Mouse (Mus musculus): Measurements from ENCODE around the gene Alg9. TPM values are rescaled to one million over a fixed set of nuclear protein-coding genes. Genes with fewer than 3 reads are reported as not detected.

Gene Alg9
- polyA plus RNA-seq, 1 experiment from 2014 or later: 19.8 TPM

DNA sequence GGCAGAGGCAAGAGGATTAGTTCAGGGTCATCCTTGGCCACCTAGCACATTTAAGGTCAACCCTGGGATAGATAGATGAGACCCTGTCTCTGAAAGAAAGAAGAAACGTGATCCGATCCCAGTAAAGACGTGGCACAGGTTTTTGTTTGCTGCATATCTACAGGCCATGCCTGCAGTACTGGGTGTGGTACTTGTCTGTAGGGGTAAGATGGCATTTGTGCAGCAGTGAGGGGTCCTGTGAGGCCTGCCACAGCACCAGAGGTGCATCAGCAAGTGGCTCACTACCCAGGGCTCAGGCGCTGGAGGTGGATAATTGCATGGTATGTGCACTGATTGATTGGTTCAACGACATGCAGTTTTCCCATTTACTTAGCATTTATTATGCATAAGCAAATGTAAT is 39.0 kb downstream of the Alg9 start:
- Histone ChIP-seq H3K27me3 (ENCODE audit: control insufficient read depth, insufficient read depth, low read length) (no peaks in the 10 kb centered on the region), H3K4me1 (replicated peaks; ENCODE audit: control insufficient read depth, insufficient read depth) (no peaks in the 10 kb centered on the region), H3K4me2 (replicated peaks; ENCODE audit: low read depth) (no peak overlapping the region), H3K9me3 (ENCODE audit: control insufficient read depth, low read length) (no peaks in the 10 kb centered on the region), H3K27ac (replicated peaks) (no peak overlapping the region), H3K9ac (ENCODE audit: low read length) (no peak overlapping the region), H3K36me3 (ENCODE audit: control insufficient read depth, insufficient read depth, low read length) (peaks cover 14% of the 10 kb centered on the region), H3K4me3 (ENCODE audit: low read depth, low read length) (no peak overlapping the region)
- ATAC-seq (ENCODE audit: low FRiP score, low TSS enrichment): no peak
- no peak for DNase-seq (ENCODE audit: low spot score)
- WGBS: 93% methylated on average over 5 of the region's 5 CpGs
- TF ChIP-seq CTCF (IDR thresholded peaks at IDR 0.05; ENCODE audit: low read depth): no peak
- no peak for TF ChIP-seq EP300 (optimal IDR thresholded peaks at IDR 0.05)

DNA sequence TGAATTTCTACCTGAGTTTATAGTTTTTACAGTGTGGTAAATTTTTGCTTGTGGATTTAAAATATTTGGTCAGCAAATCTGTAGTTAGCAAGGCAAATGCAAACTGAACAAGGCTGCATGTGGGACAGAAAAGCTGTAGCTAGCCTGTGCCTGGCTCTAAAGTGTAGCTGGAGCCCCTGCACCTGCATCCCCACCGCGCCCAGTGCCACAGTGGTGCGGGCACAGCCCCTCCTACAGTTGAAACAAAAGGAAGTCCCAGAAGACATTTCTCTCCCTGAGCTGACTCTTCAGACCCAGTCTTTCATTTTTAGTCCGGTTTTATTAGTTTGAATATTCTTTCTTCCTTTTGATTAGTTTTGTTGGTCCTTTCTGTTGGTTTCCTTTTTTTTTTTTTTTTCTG is 40.8 kb downstream of the Alg9 start:
- 94% methylated on average over 4 of the region's 4 CpGs for WGBS
- ATAC-seq (ENCODE audit: low FRiP score, low TSS enrichment): no peak
- Histone ChIP-seq H3K4me1 (replicated peaks; ENCODE audit: control insufficient read depth, insufficient read depth) (no peaks in the 10 kb centered on the region), H3K4me2 (replicated peaks; ENCODE audit: low read depth) (no peak overlapping the region), H3K4me3 (ENCODE audit: low read depth, low read length) (no peak overlapping the region), H3K36me3 (ENCODE audit: control insufficient read depth, insufficient read depth, low read length) (peaks cover 14% of the 10 kb centered on the region), H3K27ac (replicated peaks) (no peak overlapping the region), H3K27me3 (ENCODE audit: control insufficient read depth, insufficient read depth, low read length) (no peaks in the 10 kb centered on the region), H3K9me3 (ENCODE audit: control insufficient read depth, low read length) (no peaks in the 10 kb centered on the region), H3K9ac (ENCODE audit: low read length) (no peak overlapping the region)
- TF ChIP-seq CTCF (IDR thresholded peaks at IDR 0.05; ENCODE audit: low read depth) (no peak), EP300 (optimal IDR thresholded peaks at IDR 0.05) (no peak)
- DNase-seq (ENCODE audit: low spot score): no peak

DNA sequence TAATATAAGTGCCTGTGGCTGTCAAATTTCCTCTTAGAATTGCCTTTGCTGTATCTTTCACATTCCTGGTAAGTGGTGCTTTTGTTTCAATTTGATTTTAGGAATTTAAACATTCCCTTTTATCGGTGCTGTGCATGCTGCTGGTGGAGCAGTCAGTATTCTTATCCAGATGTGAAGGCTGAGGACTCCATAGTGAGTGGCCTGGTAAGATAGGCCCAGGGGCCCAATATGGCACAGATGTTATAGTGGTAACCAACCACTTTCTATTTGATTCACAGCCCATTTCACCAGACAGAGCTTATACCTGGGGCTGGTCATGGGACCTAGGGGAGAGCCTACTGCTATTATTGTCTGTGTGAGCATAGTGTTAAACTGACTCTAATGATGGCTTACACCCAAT is 41.7 kb downstream of the Alg9 start:
- Histone ChIP-seq H3K9ac (ENCODE audit: low read length) (no peak overlapping the region), H3K9me3 (ENCODE audit: control insufficient read depth, low read length) (no peaks in the 10 kb centered on the region), H3K4me1 (replicated peaks; ENCODE audit: control insufficient read depth, insufficient read depth) (no peaks in the 10 kb centered on the region), H3K4me2 (replicated peaks; ENCODE audit: low read depth) (no peak overlapping the region), H3K4me3 (ENCODE audit: low read depth, low read length) (no peak overlapping the region), H3K27me3 (ENCODE audit: control insufficient read depth, insufficient read depth, low read length) (no peaks in the 10 kb centered on the region), H3K36me3 (ENCODE audit: control insufficient read depth, insufficient read depth, low read length) (peaks cover 9% of the 10 kb centered on the region), H3K27ac (replicated peaks) (no peak overlapping the region)
- ATAC-seq (ENCODE audit: low FRiP score, low TSS enrichment): no peak
- 89% methylated on average over 1 of the region's 1 CpGs for WGBS
- TF ChIP-seq CTCF (IDR thresholded peaks at IDR 0.05; ENCODE audit: low read depth) (no peak), EP300 (optimal IDR thresholded peaks at IDR 0.05) (no peak)
- DNase-seq (ENCODE audit: low spot score): no peak

DNA sequence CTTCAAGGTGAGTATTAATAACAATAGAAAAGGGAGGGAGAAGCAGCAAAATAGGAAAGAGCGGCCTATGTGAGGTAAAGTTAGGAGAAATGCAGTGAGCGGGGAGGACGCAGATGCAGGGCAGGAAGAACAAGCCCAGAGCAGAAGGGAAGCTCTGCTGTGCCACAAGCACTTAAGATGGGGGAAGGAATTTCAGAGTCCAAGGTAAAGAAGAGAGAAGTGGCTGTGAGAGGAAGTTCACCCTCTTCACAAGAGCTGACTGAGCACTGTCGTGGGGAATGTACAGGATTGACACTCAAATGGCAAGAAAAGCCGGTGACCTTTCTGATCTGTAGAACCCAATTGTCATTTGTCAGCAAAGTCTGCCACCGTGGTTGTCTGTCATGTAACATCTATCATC is 43.2 kb downstream of the Alg9 start:
- TF ChIP-seq CTCF (IDR thresholded peaks at IDR 0.05; ENCODE audit: low read depth) (no peak), EP300 (optimal IDR thresholded peaks at IDR 0.05) (no peak)
- Histone ChIP-seq H3K4me2 (replicated peaks; ENCODE audit: low read depth) (no peak overlapping the region), H3K27ac (replicated peaks) (no peak overlapping the region), H3K4me1 (replicated peaks; ENCODE audit: control insufficient read depth, insufficient read depth) (no peaks in the 10 kb centered on the region), H3K9ac (ENCODE audit: low read length) (no peak overlapping the region), H3K4me3 (ENCODE audit: low read depth, low read length) (no peak overlapping the region), H3K27me3 (ENCODE audit: control insufficient read depth, insufficient read depth, low read length) (no peaks in the 10 kb centered on the region), H3K36me3 (ENCODE audit: control insufficient read depth, insufficient read depth, low read length) (peaks cover 11% of the 10 kb centered on the region), H3K9me3 (ENCODE audit: control insufficient read depth, low read length) (no peaks in the 10 kb centered on the region)
- WGBS: 90% methylated on average over 6 of the region's 6 CpGs
- ATAC-seq (ENCODE audit: low FRiP score, low TSS enrichment) (no peak), DNase-seq (ENCODE audit: low spot score) (no peak)

DNA sequence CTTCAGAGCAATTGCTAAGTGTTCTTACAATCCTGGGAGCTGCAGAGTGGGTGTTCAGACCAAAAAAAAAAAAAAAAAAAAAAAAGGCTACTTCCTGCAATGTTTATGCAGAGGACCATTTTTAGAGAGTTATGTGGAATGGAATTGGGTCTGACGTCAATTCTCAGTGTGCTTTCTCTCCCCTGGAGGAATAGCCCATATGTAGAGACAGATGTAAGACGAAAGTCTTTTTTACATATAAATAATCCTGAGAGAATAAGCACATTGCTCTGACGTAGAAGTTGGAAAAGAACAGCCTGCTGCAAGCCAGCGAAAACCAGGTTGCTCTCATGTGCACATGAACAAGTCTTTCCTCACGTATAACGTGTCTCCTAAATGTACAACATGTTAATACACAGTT is 44.9 kb downstream of the Alg9 start:
- DNase-seq (ENCODE audit: low spot score) (no peak), ATAC-seq (ENCODE audit: low FRiP score, low TSS enrichment) (peak; percentile 54; the same call in 1 of the 2 replicates)
- TF ChIP-seq EP300 (optimal IDR thresholded peaks at IDR 0.05) (no peak), CTCF (IDR thresholded peaks at IDR 0.05; ENCODE audit: low read depth) (no peak)
- H3K27ac ChIP-seq (replicated peaks): no peak overlapping the region; the same call in 1 of the 2 replicates
- H3K4me3 ChIP-seq (ENCODE audit: low read depth, low read length): no peak overlapping the region
- no peaks in the 10 kb centered on the region for H3K9me3 ChIP-seq (ENCODE audit: control insufficient read depth, low read length)
- peaks cover 8% of the 10 kb centered on the region for H3K36me3 ChIP-seq (ENCODE audit: control insufficient read depth, insufficient read depth, low read length)
- WGBS: 75% methylated on average over 6 of the region's 6 CpGs
- no peaks in the 10 kb centered on the region for H3K4me1 ChIP-seq (replicated peaks; ENCODE audit: control insufficient read depth, insufficient read depth)
- no peaks in the 10 kb centered on the region for H3K27me3 ChIP-seq (ENCODE audit: control insufficient read depth, insufficient read depth, low read length)
- no peak overlapping the region for H3K4me2 ChIP-seq (replicated peaks; ENCODE audit: low read depth)
- H3K9ac ChIP-seq (ENCODE audit: low read length): no peak overlapping the region

DNA sequence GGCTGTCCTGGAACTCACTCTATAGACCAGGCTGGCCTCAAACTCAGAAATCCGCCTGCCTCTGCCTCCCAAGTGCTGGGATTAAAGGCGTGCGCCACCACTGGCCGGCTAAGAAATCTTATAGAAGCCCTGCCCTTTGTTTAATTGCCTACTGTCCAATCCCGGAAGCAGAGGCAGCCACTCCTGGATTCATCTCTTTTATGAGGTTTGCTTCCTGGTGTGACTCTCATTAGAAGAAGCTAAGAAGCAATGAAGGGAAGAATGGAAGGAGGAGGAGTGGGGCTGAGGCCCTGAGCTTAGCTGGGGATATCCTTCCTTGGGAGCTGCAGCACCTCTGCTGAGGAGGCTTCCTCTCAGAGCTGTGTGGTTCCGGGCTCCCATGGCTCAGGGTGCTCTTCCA is 46.8 kb downstream of the Alg9 start:
- H3K9ac ChIP-seq (ENCODE audit: low read length): no peak overlapping the region
- 86% methylated on average over 6 of the region's 6 CpGs for WGBS
- H3K27ac ChIP-seq (replicated peaks): no peak overlapping the region
- H3K36me3 ChIP-seq (ENCODE audit: control insufficient read depth, insufficient read depth, low read length): peaks cover 6% of the 10 kb centered on the region
- H3K27me3 ChIP-seq (ENCODE audit: control insufficient read depth, insufficient read depth, low read length): no peaks in the 10 kb centered on the region
- H3K4me3 ChIP-seq (ENCODE audit: low read depth, low read length): no peak overlapping the region
- no peak overlapping the region for H3K4me2 ChIP-seq (replicated peaks; ENCODE audit: low read depth)
- no peak for DNase-seq (ENCODE audit: low spot score)
- ATAC-seq (ENCODE audit: low FRiP score, low TSS enrichment): no peak
- TF ChIP-seq CTCF (IDR thresholded peaks at IDR 0.05; ENCODE audit: low read depth) (no peak), EP300 (optimal IDR thresholded peaks at IDR 0.05) (no peak)
- H3K4me1 ChIP-seq (replicated peaks; ENCODE audit: control insufficient read depth, insufficient read depth): no peaks in the 10 kb centered on the region
- no peaks in the 10 kb centered on the region for H3K9me3 ChIP-seq (ENCODE audit: control insufficient read depth, low read length)
